Mouse (Mus musculus): Measurements from ENCODE around the gene Lyzl4. TPM values are rescaled to one million over a fixed set of nuclear protein-coding genes. Genes with fewer than 3 reads are reported as not detected.

Lyzl4 gene
- total RNA-seq, 2 experiments from 2014 or later: not detected

- ATAC-seq (replicated peaks; ENCODE audit: poor library complexity): no peak
These were observed 14.4 kb upstream of the Lyzl4 start for GRCm38 (mm10) chr9:121656322-121656721.

GRCm38 (mm10) chr9:121653668-121654067, 11.8 kb upstream of the Lyzl4 start:
- ATAC-seq (replicated peaks; ENCODE audit: poor library complexity): no peak

GRCm38 (mm10) chr9:121647026-121647425, 5.1 kb upstream of the Lyzl4 start:
- no peak for ATAC-seq (replicated peaks; ENCODE audit: poor library complexity)

GRCm38 (mm10) chr9:121644855-121645254, 3.0 kb upstream of the Lyzl4 start:
- no peak for ATAC-seq (replicated peaks; ENCODE audit: poor library complexity)

- ATAC-seq (replicated peaks; ENCODE audit: poor library complexity): peak; percentile 38
These were observed 695 bp upstream of the Lyzl4 start, which contains the start of gene Vipr1 for GRCm38 (mm10) chr9:121642401-121643181. Gene Vipr1 (plus strand): TSS chr9:121642716.

GRCm38 (mm10) chr9:121641235-121641915, 521 bp downstream of the Lyzl4 start:
- ATAC-seq (replicated peaks; ENCODE audit: poor library complexity): no peak

GRCm38 (mm10) chr9:121639790-121640189, 2.1 kb downstream of the Lyzl4 start:
- no peak for ATAC-seq (replicated peaks; ENCODE audit: poor library complexity)

- ATAC-seq (replicated peaks; ENCODE audit: poor library complexity): peak; percentile 70
These were observed 5.9 kb downstream of the Lyzl4 start for GRCm38 (mm10) chr9:121635835-121636576.

GRCm38 (mm10) chr9:121633306-121633705, 8.6 kb downstream of the Lyzl4 start:
- no peak for ATAC-seq (replicated peaks; ENCODE audit: poor library complexity)

GRCm38 (mm10) chr9:121632891-121633290, 9.0 kb downstream of the Lyzl4 start:
- ATAC-seq (replicated peaks; ENCODE audit: poor library complexity): no peak

- peak; percentile 71 for ATAC-seq (replicated peaks; ENCODE audit: poor library complexity)
These were observed 9.9 kb downstream of the Lyzl4 start for GRCm38 (mm10) chr9:121631946-121632345.

GRCm38 (mm10) chr9:121630627-121631026, 11.3 kb downstream of the Lyzl4 start:
- ATAC-seq (replicated peaks; ENCODE audit: poor library complexity): no peak

GRCm38 (mm10) chr9:121624920-121625319, 17.0 kb downstream of the Lyzl4 start:
- no peak for ATAC-seq (replicated peaks; ENCODE audit: poor library complexity)

GRCm38 (mm10) chr9:121623235-121623634, 18.7 kb downstream of the Lyzl4 start:
- no peak for ATAC-seq (replicated peaks; ENCODE audit: poor library complexity)

GRCm38 (mm10) chr9:121619441-121619840, 22.5 kb downstream of the Lyzl4 start:
- no peak for ATAC-seq (replicated peaks; ENCODE audit: poor library complexity)

- peak; percentile 71 for ATAC-seq (replicated peaks; ENCODE audit: poor library complexity)
These were observed 25.4 kb downstream of the Lyzl4 start for GRCm38 (mm10) chr9:121616471-121616870.

- ATAC-seq (replicated peaks; ENCODE audit: poor library complexity): no peak
These were observed 27.6 kb downstream of the Lyzl4 start for GRCm38 (mm10) chr9:121614241-121614757.

GRCm38 (mm10) chr9:121613192-121613591, 28.7 kb downstream of the Lyzl4 start:
- peak; percentile 34; the same call in 1 of the 2 replicates for ATAC-seq (replicated peaks; ENCODE audit: poor library complexity)

- no peak for ATAC-seq (replicated peaks; ENCODE audit: poor library complexity)
These were observed 32.5 kb downstream of the Lyzl4 start for GRCm38 (mm10) chr9:121609381-121609780.

- no peak for ATAC-seq (replicated peaks; ENCODE audit: poor library complexity)
These were observed 35.3 kb downstream of the Lyzl4 start for GRCm38 (mm10) chr9:121606498-121607096.
